ENCODE assay signal across 39 mouse cellular contexts in the genomic region with DNA sequence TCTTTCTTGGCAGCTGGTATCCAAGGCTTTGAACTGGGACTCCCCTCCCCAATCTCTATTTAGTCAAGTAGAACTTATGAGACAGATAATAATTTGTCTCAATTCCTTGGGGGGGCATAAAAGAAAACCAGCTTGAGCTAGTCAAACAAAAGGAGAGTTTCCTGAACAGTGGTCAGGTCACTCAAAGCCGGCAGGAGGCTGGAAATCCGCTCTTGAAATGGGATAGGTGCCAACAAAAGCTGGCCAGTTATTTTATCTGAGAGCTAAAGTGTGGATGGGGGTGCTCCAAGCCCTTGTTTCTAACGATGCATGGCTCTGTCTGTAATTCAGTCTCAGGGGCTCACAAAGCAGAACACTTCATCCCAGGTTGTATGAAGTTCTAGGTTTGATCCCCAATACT. TPM values are rescaled to one million over a fixed set of nuclear protein-coding genes. Genes with fewer than 3 reads are reported as not detected.
DNase-seq lines count a peak whose midpoint lies in the region; ATAC-seq and TF ChIP-seq lines count a peak whose summit lies in the region.
"Had no signal": no experiment of that assay in that cellular context is flagged by ENCODE, and none has a peak within 500 bp of the region (broad histone marks: within the 10 kb centered on the region; RNA-seq: fewer than 3 reads in every experiment).

No protein-coding gene starts in this region.

- no peaks in the 10 kb centered on the region for H3K9me3 ChIP-seq in heart, embryonic 10.5 days
- H3K9me3 ChIP-seq in lung, embryonic 14.5 days (ENCODE audit: low read depth, low read length) = no peaks in the 10 kb centered on the region
- H3K9me3 ChIP-seq: embryonic facial prominence, embryonic 12.5 days; forebrain, embryonic 10.5 days; forebrain, embryonic 15.5 days; hindbrain, embryonic 10.5 days; hindbrain, embryonic 15.5 days; limb, embryonic 13.5 days; midbrain, embryonic 10.5 days; neural tube, embryonic 12.5 days had no signal

- no peak overlapping the region for H3K9ac ChIP-seq in lung, embryonic 14.5 days
- H3K9ac ChIP-seq: embryonic facial prominence, embryonic 12.5 days; forebrain, embryonic 15.5 days; hindbrain, embryonic 15.5 days; limb, embryonic 13.5 days; neural tube, embryonic 12.5 days had no signal

- no peak overlapping the region for H3K27ac ChIP-seq in heart, embryonic 10.5 days
- H3K27ac ChIP-seq in lung, embryonic 14.5 days (ENCODE audit: low read depth) = no peak overlapping the region
- H3K27ac ChIP-seq: embryonic facial prominence, embryonic 12.5 days; forebrain, embryonic 10.5 days; forebrain, embryonic 15.5 days; hindbrain, embryonic 10.5 days; hindbrain, embryonic 15.5 days; limb, embryonic 13.5 days; midbrain, embryonic 10.5 days; neural tube, embryonic 12.5 days had no signal

- TF ChIP-seq CTCF in lung, embryonic 14.5 days (IDR thresholded peaks at IDR 0.05; ENCODE audit: low read depth) = no peak

- no peaks in the 10 kb centered on the region for H3K27me3 ChIP-seq in heart, embryonic 10.5 days (ENCODE audit: insufficient read depth, poor library complexity, severe bottlenecking)
- H3K27me3 ChIP-seq in lung, embryonic 14.5 days (ENCODE audit: insufficient read depth, low read length) = no peaks in the 10 kb centered on the region
- H3K27me3 ChIP-seq: embryonic facial prominence, embryonic 12.5 days; forebrain, embryonic 15.5 days; hindbrain, embryonic 15.5 days; limb, embryonic 13.5 days; neural tube, embryonic 12.5 days; Patski had no signal

- WGBS in heart, embryonic 10.5 days = 47% methylated on average over 3 of the region's 3 CpGs
- WGBS in lung, embryonic 14.5 days = 14% methylated on average over 3 of the region's 3 CpGs

- H3K4me2 ChIP-seq in lung, embryonic 14.5 days = no peak overlapping the region
- H3K4me2 ChIP-seq: embryonic facial prominence, embryonic 12.5 days; forebrain, embryonic 15.5 days; hindbrain, embryonic 15.5 days; limb, embryonic 13.5 days; liver, embryonic 11.5 days; neural tube, embryonic 12.5 days had no signal

- no peaks in the 10 kb centered on the region for H3K36me3 ChIP-seq in heart, embryonic 10.5 days
- no peaks in the 10 kb centered on the region for H3K36me3 ChIP-seq in lung, embryonic 14.5 days (ENCODE audit: insufficient read depth)
- H3K36me3 ChIP-seq: embryonic facial prominence, embryonic 12.5 days; forebrain, embryonic 10.5 days; forebrain, embryonic 15.5 days; hindbrain, embryonic 10.5 days; hindbrain, embryonic 15.5 days; limb, embryonic 13.5 days; midbrain, embryonic 10.5 days; neural tube, embryonic 12.5 days had no signal

- H3K4me3 ChIP-seq in heart, embryonic 10.5 days = no peak overlapping the region
- H3K4me3 ChIP-seq in lung, embryonic 14.5 days (ENCODE audit: low read depth, low read length) = no peak overlapping the region
- H3K4me3 ChIP-seq: embryonic facial prominence, embryonic 12.5 days; forebrain, embryonic 10.5 days; forebrain, embryonic 15.5 days; hindbrain, embryonic 10.5 days; hindbrain, embryonic 15.5 days; limb, embryonic 13.5 days; midbrain, embryonic 10.5 days; myocyte; neural tube, embryonic 12.5 days had no signal

- intact Hi-C loops in heart, postnatal 10 days (cut with DNase I) = loop anchor here (2.0 to 10.0 kb wide), 2 partner anchors 39 to 199 kb away; no protein-coding TSS in a partner anchor
- intact Hi-C loops in heart, postnatal 25 days (cut with DNase I) = loop anchor here (2.0 to 10.0 kb wide), 3 partner anchors 35 to 339 kb away; no protein-coding TSS in a partner anchor

- DNase-seq in heart, adult 11 months = peak; percentile 85
- DNase-seq in heart, embryonic 10.5 days (ENCODE audit: low spot score) = no peak
- peak; percentile 15 to 51 for DNase-seq in heart, postnatal 10 days
- DNase-seq in heart, postnatal 25 days (ENCODE audit: low spot score) = no peak
- DNase-seq in lung, embryonic 14.5 days = peak; percentile 69
- no peak for DNase-seq in lung, postnatal 36 days
- DNase-seq in testis, postnatal 14 days (ENCODE audit: low spot score) = no peak
- DNase-seq: adrenal gland, postnatal 10 days; cerebellum, adult 11 months; cerebellum, adult 9-10 months; cerebellum, postnatal 36 days; gastrocnemius, postnatal 25 days; kidney, adult 11 months; kidney, postnatal 25 days; right cerebral cortex, adult 18-20 months; spleen, adult 18-20 months; thymus, adult 18-20 months; thymus, postnatal 25 days had no signal

- ATAC-seq in lung, embryonic 14.5 days (ENCODE audit: insufficient read depth) = no peak
- ATAC-seq: forebrain, embryonic 15.5 days; inflammation-experienced regulatory T-cells, adult 6 months; midbrain, embryonic 16.5 days; Patski had no signal

- no peaks in the 10 kb centered on the region for H3K4me1 ChIP-seq in heart, embryonic 10.5 days
- no peaks in the 10 kb centered on the region for H3K4me1 ChIP-seq in lung, embryonic 14.5 days (ENCODE audit: insufficient read depth)
- H3K4me1 ChIP-seq: neural tube, embryonic 12.5 days had no signal

RNA-seq across cellular contexts. Expression of gene Ahctf1, which starts 40.5 kb away (rescaled TPM):
- polyA plus RNA-seq in heart, embryonic 10.5 days (2016; fragmentation: Nextera tagmentation; extraction: Ambion mirVana) = 21.6 and 30.2 TPM in 2 replicates
- 10 to 100 TPM; 21.9 to 25.2 TPM for total RNA-seq in heart, postnatal 10 days (2021)
- total RNA-seq in heart, postnatal 25 days (2021) = 10 to 100 TPM; 15.8 to 20.5 TPM
- 35.5 and 36.6 TPM in 2 replicates for polyA plus RNA-seq in lung, embryonic 14.5 days (2014; fragmentation: Nextera tagmentation; extraction: Ambion mirVana)

RNA-seq across cellular contexts. Expression of gene Gm10518, which starts 40.8 kb away (rescaled TPM):
- 0.18 and 0.25 TPM in 2 replicates for polyA plus RNA-seq in heart, embryonic 10.5 days (2016; fragmentation: Nextera tagmentation; extraction: Ambion mirVana)
- not detected for total RNA-seq in heart, postnatal 10 days (2021)
- not detected for total RNA-seq in heart, postnatal 25 days (2021)
- 0.24 TPM in 1 of 2 replicates, not detected in the other for polyA plus RNA-seq in lung, embryonic 14.5 days (2014; fragmentation: Nextera tagmentation; extraction: Ambion mirVana)
- total RNA-seq: adrenal gland, postnatal 10 days; gastrocnemius, adult 18-20 months; gastrocnemius, postnatal 25 days; heart, adult 18-20 months; layer of hippocampus, adult 18-20 months; layer of hippocampus, postnatal 10 days; left cerebral cortex, postnatal 36 days had no signal
- polyA plus RNA-seq: embryonic facial prominence, embryonic 12.5 days; forebrain, embryonic 15.5 days; frontal cortex, adult 2 months; inflammation-experienced regulatory T-cells, adult 6 months; lung, postnatal 0 days; midbrain, embryonic 16.5 days; stomach, embryonic 16.5 days had no signal

Comparison
In these comparisons a context has a peak if more than half of its experiments do, and no peak if none do; other contexts are left out.
1. DNase-seq: peak in heart, adult 11 months (single experiment), heart, postnatal 10 days (2 of 2) and lung, embryonic 14.5 days (single experiment); none in heart, embryonic 10.5 days (single experiment), heart, postnatal 25 days (single experiment), lung, postnatal 36 days (single experiment) and testis, postnatal 14 days (single experiment).